Mouse (Mus musculus): ENCODE results near the gene Slc24a2. TPM values are rescaled to one million over a fixed set of nuclear protein-coding genes. Genes with fewer than 3 reads are reported as not detected.
A peak's percentile ranks its signal among the peaks of the same experiment; 100 is the strongest.

The Slc24a2 gene
- 1.9 and 2.3 TPM in 2 replicates for polyA plus RNA-seq (2015; fragmentation: Nextera tagmentation; extraction: Ambion mirVana)

DNA sequence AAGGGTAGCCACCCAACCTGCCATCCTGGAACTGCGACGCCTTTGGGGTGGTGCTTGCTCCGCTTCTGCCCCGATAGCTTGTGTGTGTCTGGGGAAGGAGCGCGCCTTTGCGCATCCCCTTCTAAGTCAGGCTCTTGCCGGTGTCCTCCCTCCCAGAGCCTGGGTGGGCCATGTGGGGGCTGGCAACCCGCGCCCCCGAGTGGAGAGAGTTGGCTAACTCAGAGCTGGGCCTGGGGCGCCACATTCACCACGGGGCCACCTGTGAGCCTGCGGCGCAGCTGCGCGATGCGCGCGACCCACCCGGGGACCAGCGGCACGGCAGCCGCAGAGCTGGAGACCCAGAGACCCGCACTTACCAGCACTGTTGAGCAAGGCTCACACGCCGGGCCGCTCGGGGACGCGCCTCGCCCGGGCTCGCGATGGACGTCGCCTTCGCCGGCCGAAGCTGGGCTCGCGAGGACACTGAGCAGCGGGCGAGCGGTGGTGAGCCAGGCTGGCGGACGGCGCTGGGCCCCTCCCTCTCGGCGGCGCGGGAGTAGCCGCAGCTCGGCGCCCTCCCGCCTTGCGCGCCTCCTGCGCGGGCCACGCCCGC, at the start of gene Slc24a2:
Gene Slc24a2 (minus strand): TSS at position 518 of the 592 bp plus-strand sequence.
- Histone ChIP-seq H3K4me3 (replicated peaks) (peak within 1 kb of the TSS; percentile 69), H3K4me1 (replicated peaks) (peaks cover 23% of the 10 kb centered on the region), H3K9me3 (no peaks in the 10 kb centered on the region), H3K36me3 (no peaks in the 10 kb centered on the region), H3K27ac (peak within 1 kb of the TSS; percentile 73), H3K4me2 (replicated peaks) (peak within 1 kb of the TSS; percentile 90), H3K9ac (replicated peaks) (peak within 1 kb of the TSS; percentile 71), H3K27me3 (peaks cover 15% of the 10 kb centered on the region)
- 0% methylated on average over 52 of the region's 62 CpGs for WGBS
- peak; percentile 95 for ATAC-seq

DNA sequence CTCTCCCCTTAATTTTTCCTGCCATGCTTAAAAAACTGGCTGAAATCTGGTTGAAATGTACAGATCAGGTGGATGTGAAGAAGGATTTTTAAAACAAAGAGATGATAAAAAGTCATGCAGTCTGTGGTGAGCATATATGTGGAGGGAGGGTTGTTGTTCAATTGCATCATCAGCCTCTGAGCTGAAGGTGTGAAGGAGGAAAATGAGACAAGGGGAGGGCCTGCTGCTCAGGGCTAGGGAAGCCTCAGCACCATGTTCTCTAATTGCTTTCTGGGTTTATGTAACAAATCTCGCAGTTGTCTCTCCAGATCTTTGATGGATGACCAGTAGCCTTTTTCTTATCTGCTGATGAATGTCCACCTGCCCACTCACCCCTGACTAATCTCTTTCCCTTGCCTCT, 44.5 kb upstream of the Slc24a2 start:
- no peak overlapping the region for H3K27ac ChIP-seq
- H3K4me3 ChIP-seq (replicated peaks): no peak overlapping the region
- H3K36me3 ChIP-seq: no peaks in the 10 kb centered on the region
- H3K9me3 ChIP-seq: 0 out of 2 replicates have a peak, but pooled peaks cover 1% of the 10 kb centered on the region
- no peaks in the 10 kb centered on the region for H3K27me3 ChIP-seq
- H3K4me2 ChIP-seq (replicated peaks): no peak overlapping the region
- no peak overlapping the region for H3K9ac ChIP-seq (replicated peaks)
- H3K4me1 ChIP-seq (replicated peaks): no peaks in the 10 kb centered on the region
- no peak for ATAC-seq
- WGBS: 15% methylated on average over 1 of the region's 1 CpGs

GRCm38 (mm10) chr4:87274276-87274675, 44.0 kb upstream of the Slc24a2 start:
- no peak overlapping the region for H3K4me2 ChIP-seq (replicated peaks)
- no peaks in the 10 kb centered on the region for H3K4me1 ChIP-seq (replicated peaks)
- no peaks in the 10 kb centered on the region for H3K27me3 ChIP-seq
- no peak overlapping the region for H3K9ac ChIP-seq (replicated peaks)
- H3K4me3 ChIP-seq (replicated peaks): no peak overlapping the region
- H3K9me3 ChIP-seq: 0 out of 2 replicates have a peak, but pooled peaks cover 5% of the 10 kb centered on the region
- H3K36me3 ChIP-seq: no peaks in the 10 kb centered on the region
- ATAC-seq: no peak
- H3K27ac ChIP-seq: no peak overlapping the region
- 64% methylated on average over 2 of the region's 2 CpGs for WGBS

DNA sequence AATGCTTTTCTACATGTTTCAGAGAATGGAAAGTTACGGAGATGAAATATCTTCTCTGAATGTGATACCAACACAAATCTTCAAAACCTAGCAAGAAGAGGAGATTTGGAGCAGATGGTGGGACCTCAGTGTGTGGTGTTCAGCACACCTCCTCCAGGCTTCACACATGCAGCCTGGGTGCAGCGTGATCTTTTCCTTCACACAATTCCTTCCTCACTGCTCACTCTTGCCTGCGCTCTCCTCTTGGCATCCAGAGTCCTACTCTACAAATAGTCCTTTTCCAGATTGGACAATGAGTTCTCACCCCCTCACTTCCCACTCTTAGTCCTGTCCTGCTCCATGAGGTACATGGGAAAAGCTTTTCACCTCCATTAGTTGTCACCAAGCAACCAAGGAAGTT, 43.2 kb upstream of the Slc24a2 start:
- Histone ChIP-seq H3K27me3 (no peaks in the 10 kb centered on the region), H3K36me3 (no peaks in the 10 kb centered on the region), H3K4me3 (replicated peaks) (no peak overlapping the region), H3K4me1 (replicated peaks) (no peaks in the 10 kb centered on the region), H3K27ac (no peak overlapping the region), H3K9me3 (0 out of 2 replicates have a peak, but pooled peaks cover 5% of the 10 kb centered on the region), H3K4me2 (replicated peaks) (no peak overlapping the region), H3K9ac (replicated peaks) (no peak overlapping the region)
- no peak for ATAC-seq
- 89% methylated on average over 3 of the region's 3 CpGs for WGBS

GRCm38 (mm10) chr4:87229224-87229959, 885 bp downstream of the Slc24a2 start:
- 14% methylated on average over 14 of the region's 14 CpGs for WGBS
- peak overlapping the region; percentile 73; the same call in 1 of the 2 replicates for H3K27ac ChIP-seq

DNA sequence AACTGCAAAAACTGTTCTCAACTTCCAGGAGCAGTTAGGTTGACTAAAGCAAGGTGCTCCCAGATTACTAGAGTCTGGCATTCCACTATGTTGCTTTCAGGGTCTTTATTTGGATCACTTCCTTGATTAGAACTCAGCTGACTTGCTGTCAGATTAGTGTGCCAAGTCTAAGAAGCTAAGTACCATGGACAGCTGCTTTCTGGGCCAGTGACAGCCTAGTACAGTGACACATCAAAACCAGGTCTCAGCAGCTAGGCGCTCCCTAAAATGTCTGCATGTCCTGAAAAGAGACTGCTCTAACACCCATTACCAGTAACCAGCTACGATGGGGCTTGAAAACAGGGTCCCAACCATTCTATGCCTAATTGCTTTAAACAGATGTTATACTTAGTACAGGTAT, 8.7 kb downstream of the Slc24a2 start:
- H3K4me2 ChIP-seq (replicated peaks): no peak overlapping the region
- WGBS: 64% methylated on average over 2 of the region's 2 CpGs
- no peak overlapping the region for H3K4me3 ChIP-seq (replicated peaks)
- no peak overlapping the region for H3K27ac ChIP-seq
- no peaks in the 10 kb centered on the region for H3K36me3 ChIP-seq
- H3K9me3 ChIP-seq: no peaks in the 10 kb centered on the region
- no peaks in the 10 kb centered on the region for H3K27me3 ChIP-seq
- no peak for ATAC-seq
- no peak overlapping the region for H3K9ac ChIP-seq (replicated peaks)
- H3K4me1 ChIP-seq (replicated peaks): peaks cover 14% of the 10 kb centered on the region

More at GRCm38 (mm10) chr4:87229224-87229959, 885 bp downstream of the Slc24a2 start:
- ATAC-seq: peak; percentile 73
- H3K27me3 ChIP-seq: peaks cover 15% of the 10 kb centered on the region
- H3K4me2 ChIP-seq (replicated peaks): peak overlapping the region; percentile 90
- no peaks in the 10 kb centered on the region for H3K36me3 ChIP-seq
- peaks cover 26% of the 10 kb centered on the region for H3K4me1 ChIP-seq (replicated peaks)
- H3K9ac ChIP-seq (replicated peaks): peak overlapping the region; percentile 71
- peak overlapping the region; percentile 69 for H3K4me3 ChIP-seq (replicated peaks)
- H3K9me3 ChIP-seq: no peaks in the 10 kb centered on the region

GRCm38 (mm10) chr4:87218196-87218595, 12.1 kb downstream of the Slc24a2 start:
- H3K9ac ChIP-seq (replicated peaks): no peak overlapping the region
- ATAC-seq: no peak

DNA sequence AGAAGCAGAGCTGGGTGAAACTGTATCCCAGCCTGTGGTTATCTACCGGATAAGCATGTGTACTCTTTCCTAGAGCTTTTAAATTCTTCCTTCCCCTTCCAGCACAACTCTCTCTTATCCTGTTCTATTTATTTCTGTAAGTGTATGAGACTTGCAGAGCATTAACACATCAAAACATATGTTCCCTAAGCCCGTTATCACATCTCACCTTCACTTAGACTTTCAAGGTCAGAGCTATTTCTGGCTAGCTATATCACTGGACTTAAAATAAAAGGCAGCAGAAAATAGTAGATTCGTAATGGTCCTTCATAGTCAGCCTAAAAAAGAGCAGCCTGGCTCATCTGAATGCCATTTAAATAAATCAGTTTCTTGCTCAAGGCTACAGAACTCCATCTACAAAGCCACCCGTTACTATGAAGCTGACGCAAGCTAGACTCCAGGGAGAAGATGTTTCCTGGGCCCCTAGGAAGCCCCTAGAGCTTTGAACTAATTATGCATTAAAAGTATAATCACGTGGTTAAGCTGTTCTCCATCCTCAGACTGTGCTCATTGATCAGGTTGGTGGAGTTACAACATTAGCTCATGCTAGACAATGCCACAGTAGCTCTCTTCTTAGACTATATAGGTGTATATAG, 18.8 kb downstream of the Slc24a2 start:
- 51% methylated on average over 6 of the region's 6 CpGs for WGBS

More at GRCm38 (mm10) chr4:87218196-87218595, 12.1 kb downstream of the Slc24a2 start:
- Histone ChIP-seq H3K9me3 (no peaks in the 10 kb centered on the region), H3K27ac (no peak overlapping the region), H3K4me2 (replicated peaks) (no peak overlapping the region), H3K4me1 (replicated peaks) (no peaks in the 10 kb centered on the region), H3K4me3 (replicated peaks) (no peak overlapping the region), H3K36me3 (no peaks in the 10 kb centered on the region), H3K27me3 (no peaks in the 10 kb centered on the region)
- WGBS: 69% methylated on average over 5 of the region's 5 CpGs

GRCm38 (mm10) chr4:87210533-87210932, 19.7 kb downstream of the Slc24a2 start:
- no peak overlapping the region for H3K4me3 ChIP-seq (replicated peaks)
- H3K4me2 ChIP-seq (replicated peaks): no peak overlapping the region
- H3K9me3 ChIP-seq: no peaks in the 10 kb centered on the region
- whole genome bisulfite sequencing: 54% methylated on average over 3 of the region's 3 CpGs
- H3K9ac ChIP-seq (replicated peaks): no peak overlapping the region
- H3K4me1 ChIP-seq (replicated peaks): peaks cover 16% of the 10 kb centered on the region
- H3K36me3 ChIP-seq: no peaks in the 10 kb centered on the region
- no peaks in the 10 kb centered on the region for H3K27me3 ChIP-seq
- H3K27ac ChIP-seq: peak overlapping the region; percentile 60; the same call in 1 of the 2 replicates
- ATAC-seq: no peak; the same call in 1 of the 2 replicates

More for the DNA sequence above, 18.8 kb downstream of the Slc24a2 start:
- no peak overlapping the region for H3K4me2 ChIP-seq (replicated peaks)
- H3K36me3 ChIP-seq: no peaks in the 10 kb centered on the region
- no peak overlapping the region for H3K4me3 ChIP-seq (replicated peaks)
- peak overlapping the region; percentile 60 for H3K27ac ChIP-seq
- H3K9ac ChIP-seq (replicated peaks): no peak overlapping the region
- H3K27me3 ChIP-seq: no peaks in the 10 kb centered on the region
- H3K4me1 ChIP-seq (replicated peaks): peaks cover 16% of the 10 kb centered on the region
- no peaks in the 10 kb centered on the region for H3K9me3 ChIP-seq
- peak; percentile 76 for ATAC-seq

- H3K36me3 ChIP-seq: no peaks in the 10 kb centered on the region
- H3K27ac ChIP-seq: no peak overlapping the region
- no peak overlapping the region for H3K4me2 ChIP-seq (replicated peaks)
- H3K9me3 ChIP-seq: no peaks in the 10 kb centered on the region
- no peak for ATAC-seq
- H3K9ac ChIP-seq (replicated peaks): no peak overlapping the region
- 85% methylated on average over 2 of the region's 2 CpGs for WGBS
- H3K4me3 ChIP-seq (replicated peaks): no peak overlapping the region
- H3K4me1 ChIP-seq (replicated peaks): no peaks in the 10 kb centered on the region
- no peaks in the 10 kb centered on the region for H3K27me3 ChIP-seq
Observed at GRCm38 (mm10) chr4:87202081-87202480, 28.2 kb downstream of the Slc24a2 start.

DNA sequence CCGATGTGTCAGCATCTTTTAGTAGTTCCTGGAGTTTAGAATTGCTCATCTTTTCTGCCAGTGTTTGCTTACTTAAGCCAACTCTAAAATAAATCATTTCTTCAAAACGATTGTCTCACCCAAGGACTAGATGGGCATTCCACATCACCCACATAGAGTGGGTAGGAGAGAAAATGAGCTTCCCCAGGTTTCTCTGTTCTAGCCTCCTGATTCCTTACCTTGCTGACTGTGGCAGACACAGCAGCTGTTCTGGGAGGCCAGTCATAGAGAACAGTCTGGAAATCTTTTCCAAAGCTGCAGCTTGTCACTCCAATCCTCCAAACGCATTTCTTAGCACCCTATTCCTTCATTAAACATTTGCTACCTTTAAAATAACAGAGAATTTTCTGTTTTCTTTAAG, 29.0 kb downstream of the Slc24a2 start:
- Histone ChIP-seq H3K9me3 (no peaks in the 10 kb centered on the region), H3K27ac (no peak overlapping the region), H3K4me3 (replicated peaks) (no peak overlapping the region), H3K4me1 (replicated peaks) (no peaks in the 10 kb centered on the region), H3K4me2 (replicated peaks) (no peak overlapping the region), H3K27me3 (no peaks in the 10 kb centered on the region), H3K36me3 (no peaks in the 10 kb centered on the region), H3K9ac (replicated peaks) (no peak overlapping the region)
- 84% methylated on average over 3 of the region's 3 CpGs for WGBS
- ATAC-seq: no peak

Data from midbrain, embryonic 13.5 days (tissue).